Mouse (Mus musculus): ENCODE results near the gene Mid1ip1. TPM values are rescaled to one million over a fixed set of nuclear protein-coding genes. Genes with fewer than 3 reads are reported as not detected.
A peak's percentile ranks its signal among the peaks of the same experiment; 100 is the strongest.

Mid1ip1 gene
- polyA plus RNA-seq (2012; ENCODE audit: insufficient read depth, insufficient read length, low replicate concordance, missing spikeins) = not detected in 2 replicates

GRCm38 (mm10) chrX:10714696-10715140 is at the start of gene Mid1ip1:
Gene Mid1ip1, plus strand, starts transcription at chrX:10715013.
- H3K4me3 ChIP-seq (ENCODE audit: insufficient read depth, low read depth, low read length) = no peak within 1 kb of the TSS
- 37% methylated on average over 12 of the region's 12 CpGs for WGBS
- no peak within 1 kb of the TSS for H3K27ac ChIP-seq (ENCODE audit: insufficient read depth, low read depth, low read length)
- H3K4me1 ChIP-seq (ENCODE audit: control insufficient read depth, insufficient read depth, low read length) = peaks cover 4% of the 10 kb centered on the region; the same call in 1 of the 2 replicates
- TF ChIP-seq CTCF (IDR thresholded peaks at IDR 0.05; ENCODE audit: insufficient read depth, low read depth, low read length) = no peak

- no peak for TF ChIP-seq CTCF (IDR thresholded peaks at IDR 0.05; ENCODE audit: insufficient read depth, low read depth, low read length)
- TF ChIP-seq POLR2A (IDR thresholded peaks at IDR 0.05; ENCODE audit: insufficient read depth, low read depth, low read length) = no peak
- Histone ChIP-seq H3K27ac (ENCODE audit: insufficient read depth, low read depth, low read length) (no peak overlapping the region), H3K4me1 (ENCODE audit: control insufficient read depth, insufficient read depth, low read length) (no peaks in the 10 kb centered on the region), H3K4me3 (ENCODE audit: insufficient read depth, low read depth, low read length) (no peak overlapping the region)
- 87% methylated on average over 5 of the region's 5 CpGs for whole genome bisulfite sequencing
These were observed 20.2 kb upstream of the Mid1ip1 start for GRCm38 (mm10) chrX:10694455-10695180.

- Histone ChIP-seq H3K4me3 (ENCODE audit: insufficient read depth, low read depth, low read length) (no peak overlapping the region), H3K27ac (ENCODE audit: insufficient read depth, low read depth, low read length) (no peak overlapping the region), H3K4me1 (ENCODE audit: control insufficient read depth, insufficient read depth, low read length) (no peaks in the 10 kb centered on the region)
- WGBS = 96% methylated on average over 3 of the region's 3 CpGs
- no peak for TF ChIP-seq CTCF (IDR thresholded peaks at IDR 0.05; ENCODE audit: insufficient read depth, low read depth, low read length)
- TF ChIP-seq POLR2A (IDR thresholded peaks at IDR 0.05; ENCODE audit: insufficient read depth, low read depth, low read length) = no peak
These were observed 8.1 kb upstream of the Mid1ip1 start for GRCm38 (mm10) chrX:10706728-10707127.

GRCm38 (mm10) chrX:10713839-10714637 is 775 bp upstream of the Mid1ip1 start:
- no peak overlapping the region for H3K27ac ChIP-seq (ENCODE audit: insufficient read depth, low read depth, low read length)
- TF ChIP-seq POLR2A (IDR thresholded peaks at IDR 0.05; ENCODE audit: insufficient read depth, low read depth, low read length) (no peak), CTCF (IDR thresholded peaks at IDR 0.05; ENCODE audit: insufficient read depth, low read depth, low read length) (no peak)
- no peak overlapping the region for H3K4me3 ChIP-seq (ENCODE audit: insufficient read depth, low read depth, low read length)
- WGBS = 52% methylated on average over 11 of the region's 11 CpGs
- H3K4me1 ChIP-seq (ENCODE audit: control insufficient read depth, insufficient read depth, low read length) = peaks cover 4% of the 10 kb centered on the region; the same call in 1 of the 2 replicates

GRCm38 (mm10) chrX:10716917-10717763 is 2.3 kb downstream of the Mid1ip1 start:
- H3K27ac ChIP-seq (ENCODE audit: insufficient read depth, low read depth, low read length) = peak overlapping the region; percentile 76
- H3K4me3 ChIP-seq (ENCODE audit: insufficient read depth, low read depth, low read length) = peak overlapping the region; percentile 71
- 11% methylated on average over 50 of the region's 50 CpGs for WGBS
- TF ChIP-seq CTCF (IDR thresholded peaks at IDR 0.05; ENCODE audit: insufficient read depth, low read depth, low read length) = no peak
- no peak; the same call in 1 of the 2 replicates for TF ChIP-seq POLR2A (IDR thresholded peaks at IDR 0.05; ENCODE audit: insufficient read depth, low read depth, low read length)
- peaks cover 4% of the 10 kb centered on the region; the same call in 1 of the 2 replicates for H3K4me1 ChIP-seq (ENCODE audit: control insufficient read depth, insufficient read depth, low read length)

GRCm38 (mm10) chrX:10718021-10718837 is 3.4 kb downstream of the Mid1ip1 start:
- TF ChIP-seq CTCF (IDR thresholded peaks at IDR 0.05; ENCODE audit: insufficient read depth, low read depth, low read length) = no peak
- H3K4me3 ChIP-seq (ENCODE audit: insufficient read depth, low read depth, low read length) = peak overlapping the region; percentile 71
- H3K27ac ChIP-seq (ENCODE audit: insufficient read depth, low read depth, low read length) = peak overlapping the region; percentile 76
- H3K4me1 ChIP-seq (ENCODE audit: control insufficient read depth, insufficient read depth, low read length) = peaks cover 4% of the 10 kb centered on the region; the same call in 1 of the 2 replicates
- 19% methylated on average over 61 of the region's 61 CpGs for WGBS

- H3K27ac ChIP-seq (ENCODE audit: insufficient read depth, low read depth, low read length) = peak overlapping the region; percentile 76
- peak overlapping the region; percentile 71 for H3K4me3 ChIP-seq (ENCODE audit: insufficient read depth, low read depth, low read length)
- TF ChIP-seq POLR2A (IDR thresholded peaks at IDR 0.05; ENCODE audit: insufficient read depth, low read depth, low read length) = no peak
- TF ChIP-seq CTCF (IDR thresholded peaks at IDR 0.05; ENCODE audit: insufficient read depth, low read depth, low read length) = no peak
- H3K4me1 ChIP-seq (ENCODE audit: control insufficient read depth, insufficient read depth, low read length) = peaks cover 4% of the 10 kb centered on the region; the same call in 1 of the 2 replicates
- 21% methylated on average over 22 of the region's 22 CpGs for WGBS
These were observed 4.2 kb downstream of the Mid1ip1 start for GRCm38 (mm10) chrX:10718838-10719539.

All from olfactory bulb, adult 2 months (tissue).